Mouse (Mus musculus) large intestine, adult 2 months (tissue): Measurements from ENCODE around the gene Aebp1. TPM values are rescaled to one million over a fixed set of nuclear protein-coding genes. Genes with fewer than 3 reads are reported as not detected.

Experiments
- DNase-seq: peaks from one replicate; pipeline ENCODE4 v3.0.0-alpha.2; 2012; ENCODE audit warnings: low read depth, low spot score
- WGBS: fragments of 180-500 bp; shearing (Covaris S2); methylation state at CpG from one replicate; pipeline ENCODE4 v1.1.7; 2018; 5-methylcytosine and 5-hydroxymethylcytosine counted together
- polyA plus RNA-seq: library from polyadenylated mRNA; depleted of rRNA; stranded (reverse); fragments of >200 nt; gene quantifications from 2 replicates; pipeline ENCODE4 v1.2.3, GENCODE M21; 2012; rRNA removed

Gene Aebp1
- polyA plus RNA-seq, 1 experiment: 22.5 TPM

- DNase-seq: no peak
- 48% methylated on average over 5 of the region's 5 CpGs for WGBS
These were observed 53.2 kb downstream of the Aebp1 start for GRCm38 (mm10) chr11:5914940-5915339.

- WGBS: 69% methylated on average over 5 of the region's 5 CpGs
- DNase-seq: no peak
These were observed 53.9 kb downstream of the Aebp1 start for GRCm38 (mm10) chr11:5915429-5916177.

GRCm38 (mm10) chr11:5916178-5916548, 54.4 kb downstream of the Aebp1 start:
- no peak for DNase-seq
- WGBS: 65% methylated on average over 8 of the region's 8 CpGs

GRCm38 (mm10) chr11:5918111-5918510, 56.4 kb downstream of the Aebp1 start:
- 62% methylated on average over 2 of the region's 2 CpGs for whole genome bisulfite sequencing
- no peak for DNase-seq

GRCm38 (mm10) chr11:5919606-5920005, 57.9 kb downstream of the Aebp1 start:
- 92% methylated on average over 4 of the region's 4 CpGs for WGBS
- no peak for DNase-seq

- DNase-seq: no peak
- 24% methylated on average over 17 of the region's 17 CpGs for WGBS
These were observed 58.7 kb downstream of the Aebp1 start for GRCm38 (mm10) chr11:5920323-5920960.

Other genes starting within 250 kb of the Aebp1 start
- 150 and 188 TPM in 2 replicates for gene Mrps24, start 146.3 kb upstream of the Aebp1 start, polyA plus RNA-seq
- gene Urgcp, start 99.6 kb upstream of the Aebp1 start, polyA plus RNA-seq: 26.0 and 34.9 TPM in 2 replicates
- gene Dbnl, start 73.5 kb upstream of the Aebp1 start, polyA plus RNA-seq: 122 and 136 TPM in 2 replicates
- gene Pgam2, start 58.2 kb upstream of the Aebp1 start, polyA plus RNA-seq: 0.91 and 1.3 TPM in 2 replicates
- gene Polm, start 23.9 kb upstream of the Aebp1 start, polyA plus RNA-seq: 30.8 and 41.7 TPM in 2 replicates
- 153 and 179 TPM in 2 replicates for gene Pold2, start 16.3 kb downstream of the Aebp1 start, polyA plus RNA-seq
- gene Myl7, start 36.8 kb downstream of the Aebp1 start, polyA plus RNA-seq: 17.3 and 23.4 TPM in 2 replicates
- gene Gck, start 88.1 kb downstream of the Aebp1 start, polyA plus RNA-seq: 0.42 and 0.66 TPM in 2 replicates
- 85.2 and 96.1 TPM in 2 replicates for gene Ykt6, start 93.7 kb downstream of the Aebp1 start, polyA plus RNA-seq
- 2.2 and 5.0 TPM in 2 replicates for gene Camk2b, start 204.4 kb downstream of the Aebp1 start, polyA plus RNA-seq